Mouse (Mus musculus) ovary, adult 10 weeks (tissue): Measurements from ENCODE around the gene Nmnat3. TPM values are rescaled to one million over a fixed set of nuclear protein-coding genes. Genes with fewer than 3 reads are reported as not detected.

ENCODE experiments used
- polyA plus RNA-seq: library from polyadenylated mRNA; stranded (reverse); fragments of 350-450 nt; fragmentation: Illumina TruSeq; extraction: RNeasy Lipid Tissue Mini Kit (QIAGEN cat#74804); gene quantifications from one replicate; pipeline ENCODE4 v1.2.3, GENCODE M21; 2014

The Nmnat3 gene
- polyA plus RNA-seq: 4.1 TPM

DNA sequence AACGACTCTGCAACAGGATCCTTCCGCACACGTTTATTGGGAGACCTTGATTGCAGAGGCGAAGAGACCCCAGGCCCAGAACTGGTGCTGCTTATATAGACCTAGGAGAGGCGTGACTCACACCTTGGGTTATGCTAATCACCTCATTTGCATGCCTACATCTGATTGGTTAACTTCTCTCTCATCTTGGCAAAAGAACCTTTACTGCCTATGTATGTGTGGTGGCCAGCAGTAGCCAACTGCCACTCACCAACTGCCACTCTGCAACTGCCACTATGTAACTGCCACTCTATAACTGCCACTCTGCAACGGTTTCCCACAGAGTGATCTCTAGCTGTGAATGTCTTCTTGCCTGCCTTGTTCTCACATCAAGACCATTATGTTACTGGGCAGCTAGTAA is at the start of gene Nmnat3:
Gene Nmnat3 (plus strand): TSS at position 301 of the 400 bp plus-strand sequence.

DNA sequence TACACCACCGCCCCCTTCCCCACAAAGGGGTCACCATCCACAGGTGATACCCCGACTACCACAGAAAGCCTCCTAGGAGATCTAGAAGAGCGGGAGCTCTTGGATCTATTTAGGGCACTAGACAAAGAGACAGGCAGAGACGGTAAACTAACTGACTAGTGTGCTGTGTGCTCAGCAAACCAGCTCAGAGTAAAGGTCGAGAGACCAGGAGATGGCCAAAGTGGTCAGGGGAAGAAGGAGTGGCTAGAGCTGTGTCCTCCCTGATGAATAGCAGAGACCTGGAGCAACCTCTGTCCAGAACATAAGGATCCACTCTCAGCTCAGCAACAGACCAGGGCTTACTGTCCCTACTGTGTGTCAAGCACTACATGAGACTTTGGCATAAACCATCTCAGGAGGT is 135.4 kb downstream of the Nmnat3 start, which contains the start of gene Rbp1:
Gene Rbp1 (plus strand): TSS at position 306 of the 400 bp plus-strand sequence.

Other genes starting within 250 kb of the Nmnat3 start
- gene Rbp1, start 135.5 kb downstream of the Nmnat3 start, polyA plus RNA-seq: 1.5 TPM
- gene Rbp2, start 198.7 kb downstream of the Nmnat3 start, polyA plus RNA-seq: not detected